Mouse (Mus musculus): ENCODE results near the gene Zfp750.
A peak's percentile ranks its signal among the peaks of the same experiment; 100 is the strongest.

Gene Zfp750

GRCm38 (mm10) chr11:121543287-121543856 is 24.2 kb upstream of the Zfp750 start:
- DNase-seq (ENCODE audit: extremely low read depth, insufficient read length, low spot score), result no peak

DNA sequence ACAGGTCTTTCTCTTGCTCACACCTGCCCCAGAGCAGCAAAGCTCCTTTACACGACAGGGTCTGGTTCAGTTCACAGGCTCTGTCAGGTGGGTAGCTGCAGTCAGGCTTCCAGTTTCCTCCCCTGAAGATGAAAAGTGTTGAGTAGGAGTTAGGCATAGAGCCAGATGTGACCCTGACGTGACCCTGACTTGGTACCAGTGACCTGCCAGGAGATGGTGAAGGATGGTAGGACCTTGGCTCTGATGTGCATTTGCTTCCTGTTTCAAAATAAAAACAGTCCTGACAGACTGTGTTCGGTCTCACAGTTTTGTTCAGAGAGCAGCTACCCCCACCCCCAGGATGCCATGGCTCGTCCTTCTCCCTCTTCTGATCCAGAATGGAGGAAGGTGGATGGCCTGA is 23.3 kb upstream of the Zfp750 start:
- no peak for DNase-seq (ENCODE audit: extremely low read depth, insufficient read length, low spot score)

GRCm38 (mm10) chr11:121536528-121536927 is 17.4 kb upstream of the Zfp750 start:
- no peak for DNase-seq (ENCODE audit: extremely low read depth, insufficient read length, low spot score)

- DNase-seq (ENCODE audit: extremely low read depth, insufficient read length, low spot score), result no peak
Observed at GRCm38 (mm10) chr11:121529747-121530146, 10.6 kb upstream of the Zfp750 start.

- no peak for DNase-seq (ENCODE audit: extremely low read depth, insufficient read length, low spot score)
Observed at GRCm38 (mm10) chr11:121524191-121524590, 5.1 kb upstream of the Zfp750 start.

DNA sequence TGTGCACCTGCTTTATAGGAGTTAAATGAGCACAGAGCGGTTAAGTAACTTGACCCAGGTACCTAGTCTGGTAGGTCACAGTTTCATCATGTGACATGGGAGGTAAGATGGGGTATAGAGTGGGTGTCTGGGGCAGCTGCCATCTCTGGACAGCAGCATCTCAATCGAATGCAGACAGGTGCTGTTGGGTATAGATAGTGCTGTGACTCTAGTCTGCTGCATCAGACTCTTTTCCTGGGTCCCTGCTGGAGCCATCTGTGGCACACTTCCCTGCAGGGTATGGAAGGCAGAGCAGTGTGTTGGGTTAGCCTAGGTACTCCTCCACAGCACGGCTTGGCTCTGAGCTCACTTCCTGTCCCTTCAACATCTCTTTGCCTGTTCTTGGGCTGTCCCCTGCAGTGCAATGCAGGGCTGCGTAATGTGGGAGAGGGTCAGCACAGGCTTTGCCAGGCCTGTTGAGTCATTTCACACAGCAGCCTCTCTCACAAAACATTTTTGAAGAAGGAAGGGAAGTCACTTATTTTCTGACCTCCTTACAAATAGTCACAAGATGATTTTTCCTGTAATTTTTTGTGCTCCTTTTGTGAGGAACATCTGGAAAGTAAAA is 3.1 kb upstream of the Zfp750 start:
- DNase-seq (ENCODE audit: extremely low read depth, insufficient read length, low spot score), result no peak

- DNase-seq (ENCODE audit: extremely low read depth, insufficient read length, low spot score), result no peak
Observed at GRCm38 (mm10) chr11:121520761-121521160, 1.6 kb upstream of the Zfp750 start.

GRCm38 (mm10) chr11:121519703-121520102 is 570 bp upstream of the Zfp750 start:
- DNase-seq (ENCODE audit: extremely low read depth, insufficient read length, low spot score), result no peak

DNA sequence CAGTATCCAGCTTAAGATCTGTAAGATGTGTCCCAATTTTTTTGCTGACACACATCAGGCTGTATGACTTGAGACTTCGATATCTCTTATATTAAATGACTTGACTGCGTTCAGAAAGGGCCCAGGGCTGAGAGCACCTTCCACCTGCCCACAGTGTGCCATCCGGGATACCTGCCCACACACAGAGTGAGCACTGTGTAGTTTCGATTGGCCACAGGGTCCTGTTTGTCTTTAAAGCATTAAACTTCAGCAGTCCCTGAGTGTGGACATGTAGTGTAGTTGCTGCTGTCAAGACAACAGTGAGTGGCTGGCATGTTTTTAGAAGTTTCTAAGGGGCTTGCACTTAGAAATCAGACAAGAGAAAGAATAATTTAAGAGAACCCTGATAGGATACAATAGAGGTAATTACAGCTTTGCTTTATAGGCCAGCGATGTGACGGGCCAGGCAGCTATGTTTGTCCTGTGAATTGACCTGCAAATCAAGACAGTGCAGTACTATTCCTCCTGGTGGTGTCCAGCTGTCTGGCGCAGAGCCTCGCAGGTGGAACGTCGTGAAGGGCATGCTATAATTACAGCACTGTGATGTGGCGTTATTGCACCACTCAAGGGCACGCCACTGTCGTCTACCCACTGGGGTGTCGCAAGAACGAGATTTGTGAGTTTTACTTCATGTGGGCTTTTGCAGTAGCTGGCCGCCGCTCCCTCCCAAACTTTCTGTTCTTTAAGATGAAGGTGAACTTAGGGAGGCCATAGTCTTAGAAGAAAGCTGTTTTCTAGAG is 1.3 kb downstream of the Zfp750 start:
- no peak for DNase-seq (ENCODE audit: extremely low read depth, insufficient read length, low spot score)

GRCm38 (mm10) chr11:121516906-121517305 is 2.2 kb downstream of the Zfp750 start:
- no peak for DNase-seq (ENCODE audit: extremely low read depth, insufficient read length, low spot score)

- DNase-seq (ENCODE audit: extremely low read depth, insufficient read length, low spot score), result no peak
Observed at GRCm38 (mm10) chr11:121515996-121516395, 3.1 kb downstream of the Zfp750 start.

DNA sequence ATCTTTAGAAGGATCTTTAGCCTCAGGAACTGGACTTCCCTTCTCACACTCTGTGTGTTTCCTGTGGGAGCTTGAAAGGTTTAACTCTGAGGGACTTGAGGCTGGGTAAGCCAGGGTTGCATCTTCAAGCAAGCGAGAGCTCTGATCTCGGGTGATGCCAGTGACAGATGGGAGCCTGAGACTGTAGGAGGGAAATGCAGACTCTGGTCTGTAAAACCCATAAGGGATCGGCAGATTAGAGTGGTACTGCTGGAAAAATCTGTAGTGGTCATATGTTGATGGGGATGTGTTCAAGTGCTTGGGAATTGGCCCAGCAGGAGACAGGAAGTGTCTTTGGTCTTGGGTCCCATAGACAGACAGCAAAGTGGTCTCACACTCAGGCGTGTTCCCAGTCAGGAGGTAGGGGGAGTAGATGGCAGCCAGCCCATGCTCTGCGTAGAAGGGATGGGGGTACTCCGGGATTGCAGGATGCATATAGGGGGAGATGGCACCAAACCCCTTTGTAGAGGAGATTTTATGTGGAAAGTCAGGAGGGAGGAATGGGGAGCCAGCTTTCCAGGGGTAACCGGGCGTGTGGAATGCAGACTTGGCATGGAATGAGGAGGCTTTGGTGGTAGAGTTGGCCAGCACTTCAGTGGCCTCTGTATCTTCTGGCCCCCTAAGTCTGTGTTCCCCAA is 6.1 kb downstream of the Zfp750 start:
- no peak for DNase-seq (ENCODE audit: extremely low read depth, insufficient read length, low spot score)

GRCm38 (mm10) chr11:121510512-121511246 is 8.5 kb downstream of the Zfp750 start:
- no peak for DNase-seq (ENCODE audit: extremely low read depth, insufficient read length, low spot score)

DNA sequence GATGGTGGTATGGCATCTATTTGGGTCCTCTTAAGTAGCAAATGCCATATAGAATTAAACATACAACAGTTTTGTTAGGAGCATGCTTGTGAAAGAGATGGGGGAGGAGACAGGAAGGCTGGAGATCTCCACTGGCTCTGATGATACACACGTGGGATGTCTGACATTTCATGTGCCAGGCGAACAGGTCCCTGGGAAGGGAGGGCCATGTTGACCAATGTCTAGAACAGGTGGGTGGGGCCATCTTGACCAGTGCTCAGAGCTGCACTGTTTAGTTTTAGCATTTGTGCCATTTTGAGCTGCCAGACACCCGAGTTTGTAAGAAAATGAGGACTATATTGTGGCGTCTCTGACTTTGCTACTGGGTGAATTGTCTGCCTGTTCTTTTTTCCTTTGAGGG is 10.7 kb downstream of the Zfp750 start:
- no peak for DNase-seq (ENCODE audit: extremely low read depth, insufficient read length, low spot score)

DNA sequence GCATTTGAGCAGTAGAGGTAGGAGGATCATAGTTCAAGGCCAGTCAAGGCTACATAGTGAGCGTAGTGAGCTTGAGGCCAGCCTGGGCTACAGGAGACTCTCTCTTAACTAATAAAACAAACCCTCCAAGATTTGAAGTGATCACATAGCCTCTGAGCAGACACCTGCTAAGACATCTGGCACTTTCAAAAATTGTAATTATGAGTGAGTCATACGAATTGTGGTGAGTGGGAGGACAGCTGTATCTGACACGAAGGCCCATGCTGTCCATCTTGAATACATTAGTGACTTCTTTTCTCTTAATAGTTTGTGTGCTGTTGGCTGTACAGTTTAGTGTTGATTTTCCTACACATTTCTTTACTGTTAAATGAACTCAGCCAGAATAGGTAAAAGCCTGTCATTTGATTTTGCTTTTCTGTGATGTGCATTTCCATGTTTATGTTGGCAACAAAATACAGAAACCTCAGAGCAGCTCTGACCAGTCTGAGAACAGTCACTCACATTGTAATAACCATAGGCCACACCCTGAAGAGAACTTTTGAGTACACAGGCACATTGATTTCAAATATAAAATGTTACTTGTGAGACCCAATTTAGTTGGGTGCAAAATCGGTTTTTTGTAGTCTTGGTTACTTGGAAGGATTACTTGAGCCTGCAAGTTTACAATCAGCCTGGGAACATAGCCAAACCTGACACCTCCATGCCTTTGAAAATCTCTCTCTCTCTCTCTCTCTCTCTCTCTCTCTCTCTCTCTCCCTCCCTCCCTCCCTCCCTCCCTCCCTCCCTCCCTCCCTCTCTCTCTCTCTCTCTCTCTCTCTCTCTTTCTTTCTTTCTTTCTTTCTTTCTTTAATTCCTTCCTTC is 16.9 kb downstream of the Zfp750 start:
- DNase-seq (ENCODE audit: extremely low read depth, insufficient read length, low spot score), result peak; percentile 63

DNA sequence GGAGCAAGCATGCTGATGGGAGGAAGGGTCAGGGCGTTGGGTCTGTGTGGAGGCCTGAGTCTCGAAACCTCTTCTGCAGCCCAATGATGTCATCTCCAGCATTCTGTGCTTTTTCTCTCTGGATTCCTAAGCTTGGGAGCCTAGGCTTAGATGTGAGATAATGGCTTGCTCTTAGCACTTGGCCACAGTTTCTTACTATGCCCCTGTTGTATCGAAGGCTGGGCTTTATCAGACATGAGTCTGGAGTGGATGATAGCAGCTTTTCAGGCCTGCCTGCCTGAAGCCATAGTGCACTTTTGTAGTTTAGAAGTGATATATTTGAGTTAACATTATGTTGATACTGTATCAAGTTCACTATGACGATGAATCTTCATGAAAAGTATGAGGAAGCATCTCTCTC is 17.6 kb downstream of the Zfp750 start:
- DNase-seq (ENCODE audit: extremely low read depth, insufficient read length, low spot score), result no peak

GRCm38 (mm10) chr11:121500595-121500994 is 18.5 kb downstream of the Zfp750 start:
- DNase-seq (ENCODE audit: extremely low read depth, insufficient read length, low spot score), result no peak

GRCm38 (mm10) chr11:121490651-121491050 is 28.5 kb downstream of the Zfp750 start:
- DNase-seq (ENCODE audit: extremely low read depth, insufficient read length, low spot score), result no peak

DNA sequence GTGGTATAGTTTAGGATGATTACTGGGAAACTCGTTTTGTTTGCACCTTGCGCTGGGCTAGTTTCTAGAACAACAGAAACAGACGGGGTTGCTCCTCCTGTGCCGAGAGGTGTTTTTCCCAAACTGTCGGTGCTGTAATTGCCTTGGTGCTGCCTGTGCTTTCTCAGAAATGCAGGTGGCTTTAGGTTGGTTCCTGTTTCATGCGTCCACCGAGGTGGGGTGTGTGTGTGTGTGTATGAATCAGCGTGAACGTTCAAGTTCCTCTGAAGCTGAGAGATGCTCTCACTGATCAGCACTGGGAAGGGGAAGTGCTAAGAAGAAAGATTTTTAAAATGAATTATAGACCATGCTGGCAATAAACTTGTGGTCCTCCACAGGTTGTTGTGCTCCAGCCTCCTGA is 33.3 kb downstream of the Zfp750 start:
- no peak for DNase-seq (ENCODE audit: extremely low read depth, insufficient read length, low spot score)

GRCm38 (mm10) chr11:121481129-121481528 is 38.0 kb downstream of the Zfp750 start:
- DNase-seq (ENCODE audit: extremely low read depth, insufficient read length, low spot score), result no peak
